Mouse (Mus musculus): Measurements from ENCODE around the gene Sik1. TPM values are rescaled to one million over a fixed set of nuclear protein-coding genes. Genes with fewer than 3 reads are reported as not detected.

Gene Sik1
- total and polyA plus RNA-seq, 3 experiments: 17.1 to 56.9 (median 36.7) TPM

GRCm38 (mm10) chr17:31817815-31818214 lies 37.8 kb downstream of the Sik1 start:
- Histone ChIP-seq H3K27ac (ENCODE audit: insufficient read depth, low read depth) (0 out of 2 replicates have a peak overlapping the region, but pooled peaks have one; percentile 14), H3K4me2 (ENCODE audit: insufficient read depth, low read depth, poor library complexity, severe bottlenecking) (no peak overlapping the region), H3K9ac (ENCODE audit: insufficient read depth, low read depth) (no peak overlapping the region), H3K79me2 (replicated peaks; ENCODE audit: control insufficient read depth, extremely low read depth, insufficient read depth, poor library complexity, severe bottlenecking) (no peaks in the 10 kb centered on the region), H3K4me3 (replicated peaks in 1 of 3; ENCODE audit: low read depth in 2 of 3, low read length in 2 of 3, poor library complexity in 1 of 3) (no peak overlapping the region), H3K4me1 (ENCODE audit: control insufficient read depth in 1 of 2, insufficient read depth in 2 of 2) (peaks cover 49 to 68% of the 10 kb centered on the region in 2 experiments), H3K36me3 (replicated peaks in 1 of 2; ENCODE audit: control insufficient read depth in 1 of 2, insufficient read depth in 1 of 2, low read length in 1 of 2) (no peaks in the 10 kb centered on the region), H3K9me3 (replicated peaks; ENCODE audit: low read length) (peaks cover 8% of the 10 kb centered on the region), H3K27me3 (replicated peaks) (no peaks in the 10 kb centered on the region)
- peak; percentile 40 for DNase-seq (ENCODE audit: extremely low read depth)
- TF ChIP-seq IRF4 (IDR thresholded peaks at IDR 0.05; ENCODE audit: low read depth, low read length) (peak; percentile 61), E2F4 (IDR thresholded peaks at IDR 0.05; ENCODE audit: insufficient replicate concordance, low read depth, low read length) (no peak), MAX (IDR thresholded peaks at IDR 0.05; ENCODE audit: low read length) (peak; percentile 20; the same call in 1 of the 2 replicates), RCOR1 (conservative IDR thresholded peaks at IDR 0.05; ENCODE audit: low read depth, low read length) (no peak), KAT2A (IDR thresholded peaks at IDR 0.05; ENCODE audit: insufficient replicate concordance, low read length) (0 out of 2 replicates have a peak, but pooled peaks have one; percentile 26), CTCF (conservative IDR thresholded peaks at IDR 0.05 in 1 of 2, IDR thresholded peaks at IDR 0.05 in 1 of 2; ENCODE audit: low read depth in 2 of 2, low read length in 2 of 2) (peak in 1 of 2 experiments; percentile 26; a peak in 1 of 4 replicates), ETS1 (conservative IDR thresholded peaks at IDR 0.05; ENCODE audit: low read depth, low read length) (no peak), ELF1 (IDR thresholded peaks at IDR 0.05; ENCODE audit: low read depth, low read length) (0 out of 2 replicates have a peak, but pooled peaks have one; percentile 15), USF1 (IDR thresholded peaks at IDR 0.05; ENCODE audit: low read depth, low read length) (no peak), EP300 (IDR thresholded peaks at IDR 0.05; ENCODE audit: low read length) (no peak), RAD21 (IDR thresholded peaks at IDR 0.05; ENCODE audit: low read depth, low read length) (peak; percentile 38), USF2 (conservative IDR thresholded peaks at IDR 0.05; ENCODE audit: low read depth, low read length) (no peak), SIN3A (IDR thresholded peaks at IDR 0.05; ENCODE audit: low read length) (no peak), SMC3 (IDR thresholded peaks at IDR 0.05; ENCODE audit: low read depth, low read length) (peak; percentile 27)
- dilution Hi-C loops (cut with MboI; ENCODE audit: extremely low pct_ligation_motif_present, extremely low pct_unique_long_range_greater_than_20kb, low sequenced_read_pairs): no loop called here
- in situ Hi-C loops (cut with MboI; ENCODE audit: low pct_ligation_motif_present, low pct_unique_long_range_greater_than_20kb, low sequenced_read_pairs): no loop called here

GRCm38 (mm10) chr17:31817203-31817602 lies 38.4 kb downstream of the Sik1 start:
- H3K9me3 ChIP-seq (replicated peaks; ENCODE audit: low read length): peaks cover 8% of the 10 kb centered on the region
- in situ Hi-C loops (cut with MboI; ENCODE audit: low pct_ligation_motif_present, low pct_unique_long_range_greater_than_20kb, low sequenced_read_pairs): no loop called here

More at GRCm38 (mm10) chr17:31817203-31817602, 38.4 kb downstream of the Sik1 start:
- peaks cover 46 to 67% of the 10 kb centered on the region in 2 experiments for H3K4me1 ChIP-seq (ENCODE audit: control insufficient read depth in 1 of 2, insufficient read depth in 2 of 2)
- H3K27me3 ChIP-seq (replicated peaks): no peaks in the 10 kb centered on the region
- dilution Hi-C loops (cut with MboI; ENCODE audit: extremely low pct_ligation_motif_present, extremely low pct_unique_long_range_greater_than_20kb, low sequenced_read_pairs): no loop called here
- H3K4me3 ChIP-seq (replicated peaks in 1 of 3; ENCODE audit: low read depth in 2 of 3, low read length in 2 of 3, poor library complexity in 1 of 3): no peak overlapping the region
- no peak overlapping the region for H3K27ac ChIP-seq (ENCODE audit: insufficient read depth, low read depth)
- no peaks in the 10 kb centered on the region for H3K79me2 ChIP-seq (replicated peaks; ENCODE audit: control insufficient read depth, extremely low read depth, insufficient read depth, poor library complexity, severe bottlenecking)
- H3K36me3 ChIP-seq (replicated peaks in 1 of 2; ENCODE audit: control insufficient read depth in 1 of 2, insufficient read depth in 1 of 2, low read length in 1 of 2): no peaks in the 10 kb centered on the region
- no peak for DNase-seq (ENCODE audit: extremely low read depth)
- no peak for TF ChIP-seq ETS1 (conservative IDR thresholded peaks at IDR 0.05; ENCODE audit: low read depth, low read length)
- TF ChIP-seq KAT2A (IDR thresholded peaks at IDR 0.05; ENCODE audit: insufficient replicate concordance, low read length): no peak
- TF ChIP-seq MXI1 (IDR thresholded peaks at IDR 0.05; ENCODE audit: low read depth, low read length): no peak
- no peak for TF ChIP-seq MAFK (IDR thresholded peaks at IDR 0.05; ENCODE audit: insufficient replicate concordance, low read length)
- no peak for TF ChIP-seq POLR2AphosphoS2 (IDR thresholded peaks at IDR 0.05; ENCODE audit: low read depth, low read length)
- TF ChIP-seq TBP (conservative IDR thresholded peaks at IDR 0.05; ENCODE audit: low read depth, low read length): no peak
- no peak for TF ChIP-seq ZMIZ1 (IDR thresholded peaks at IDR 0.05; ENCODE audit: low read depth, low read length)
- TF ChIP-seq NELFE (IDR thresholded peaks at IDR 0.05; ENCODE audit: low read depth, low read length): no peak
- TF ChIP-seq SMC3 (IDR thresholded peaks at IDR 0.05; ENCODE audit: low read depth, low read length): no peak
- no peak for TF ChIP-seq SIN3A (IDR thresholded peaks at IDR 0.05; ENCODE audit: low read length)
- TF ChIP-seq MAX (IDR thresholded peaks at IDR 0.05; ENCODE audit: low read length): no peak
- no peak for TF ChIP-seq HCFC1 (IDR thresholded peaks at IDR 0.05; ENCODE audit: low read depth, low read length)
- no peak for TF ChIP-seq MEF2A (IDR thresholded peaks at IDR 0.05; ENCODE audit: borderline replicate concordance, low read depth, low read length)
- TF ChIP-seq NRF1 (IDR thresholded peaks at IDR 0.05; ENCODE audit: low read depth, low read length): no peak
- H3K4me2 ChIP-seq (ENCODE audit: insufficient read depth, low read depth, poor library complexity, severe bottlenecking): no peak overlapping the region
- H3K9ac ChIP-seq (ENCODE audit: insufficient read depth, low read depth): no peak overlapping the region

Data from CH12.LX (cell line).